Mouse (Mus musculus) megakaryocyte, embryonic 14.5 days (primary cell): ENCODE data around the gene Nop9.

Experiments used
- FLI1 ChIP-seq: IDR thresholded peaks from 2 replicates; pipeline ENCODE4 v1.6.1; 2012; ENCODE audit warnings: low read length, inconsistent platforms, mixed read lengths
- GATA1 ChIP-seq: IDR thresholded peaks from 3 replicates; pipeline ENCODE4 v1.6.1; 2012; ENCODE audit warnings: mixed read lengths, low read length, inconsistent platforms, borderline replicate concordance

DNA sequence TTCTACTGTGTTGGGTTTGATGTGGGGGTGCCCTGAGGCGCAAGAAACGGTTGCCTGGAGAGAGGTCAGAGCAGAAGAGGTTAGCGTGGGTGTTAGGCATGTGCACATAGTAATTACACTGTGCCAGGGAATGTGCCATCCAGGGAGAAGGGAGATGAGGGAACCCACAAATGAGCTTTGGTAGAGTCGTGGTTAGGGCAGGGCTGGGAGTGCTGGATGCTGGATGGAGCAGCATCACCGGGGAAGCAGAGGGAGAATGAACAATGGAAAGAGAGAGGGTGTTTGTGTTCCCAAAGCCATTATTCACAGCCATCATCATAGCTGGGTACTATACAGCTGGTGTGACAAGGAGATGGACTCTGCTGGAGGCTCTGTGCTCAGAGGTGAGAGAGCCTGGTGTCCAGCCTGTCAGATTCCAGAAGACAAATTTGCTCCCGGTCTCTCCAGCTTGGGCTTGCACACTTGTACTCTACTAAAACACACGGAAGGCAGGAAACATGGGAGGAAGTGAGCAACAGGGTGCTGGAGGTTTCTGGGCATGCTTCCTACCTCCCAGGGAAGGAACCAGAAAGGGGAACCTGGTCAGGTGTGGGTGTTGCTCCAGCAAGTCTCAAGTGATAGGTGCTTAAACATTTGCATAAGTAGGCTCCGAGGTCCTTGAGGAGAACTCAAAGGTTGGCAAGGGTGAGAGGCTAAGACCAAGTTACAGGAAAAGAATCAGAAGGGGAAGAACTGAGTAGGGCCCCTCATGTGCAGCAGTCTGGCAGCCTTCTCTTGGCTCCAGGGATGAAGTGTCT lies 17.4 kb upstream of the Nop9 start:
- TF ChIP-seq GATA1 (no peak), FLI1 (no peak)
